Mouse (Mus musculus) intestine, embryonic 14.5 days (tissue): Measurements from ENCODE around the gene Spast. TPM values are rescaled to one million over a fixed set of nuclear protein-coding genes. Genes with fewer than 3 reads are reported as not detected.

Source experiments
- ATAC-seq: fragments of 200-750 bp; cut with Nextera tagmentation; replicated peaks from 2 replicates; pipeline ENCODE4 v1.8.0; 2017; ENCODE audit warnings: low read depth, moderate number of reproducible peaks, moderate TSS enrichment, moderate library complexity; ENCODE audit not compliant: low FRiP score, low TSS enrichment
- DNase-seq: peaks from one replicate; pipeline ENCODE4 v3.0.0-alpha.2; 2018; ENCODE audit warnings: low spot score
- H3K27ac ChIP-seq: fragments of 300-500 bp; sonication (generic); 2 replicates; pipeline ENCODE4 v1.5.1; 2014; ENCODE audit warnings: low read depth, mild to moderate bottlenecking, control low read depth
- H3K27me3 ChIP-seq: fragments of 300-500 bp; sonication (generic); replicated peaks from 2 replicates; pipeline ENCODE4 v1.6.1; 2014; ENCODE audit warnings: low read length, control low read depth; ENCODE audit not compliant: control insufficient read depth, insufficient read depth
- H3K36me3 ChIP-seq: fragments of 300-500 bp; sonication (generic); 2 replicates; pipeline ENCODE4 v1.6.1; 2014; ENCODE audit warnings: low read length, control low read depth; ENCODE audit not compliant: control insufficient read depth, insufficient read depth
- H3K4me1 ChIP-seq: fragments of 300-500 bp; sonication (generic); replicated peaks from 2 replicates; pipeline ENCODE4 v1.6.1; 2014; ENCODE audit warnings: low read length, control low read depth, mixed read lengths; ENCODE audit not compliant: control insufficient read depth, insufficient read depth
- H3K4me2 ChIP-seq: fragments of 300-500 bp; sonication (generic); 2 replicates; pipeline ENCODE4 v1.6.1; 2014; ENCODE audit warnings: low read length
- H3K4me3 ChIP-seq: fragments of 300-500 bp; sonication (generic); 2 replicates; pipeline ENCODE4 v1.5.1; 2014; ENCODE audit warnings: low read depth, low read length, control low read depth, mixed read lengths
- H3K9ac ChIP-seq: fragments of 300-500 bp; sonication (generic); 2 replicates; pipeline ENCODE4 v1.6.1; 2014; ENCODE audit warnings: mild to moderate bottlenecking, low read length
- H3K9me3 ChIP-seq: fragments of 300-500 bp; sonication (generic); 2 replicates; pipeline ENCODE4 v1.6.1; 2016; ENCODE audit warnings: low read length, control low read depth; ENCODE audit not compliant: control insufficient read depth
- WGBS: fragments of 180-500 bp; shearing (Covaris S2); extraction: QIAGEN DNeasy Blood & Tissue Kit; methylation state at CpG from one replicate; pipeline ENCODE4 v1.1.7; 2014; 5-methylcytosine and 5-hydroxymethylcytosine counted together
- polyA plus RNA-seq: library from polyadenylated mRNA; unstranded; fragments of >200 nt; fragmentation: Nextera tagmentation; extraction: Ambion mirVana; gene quantifications from 2 replicates; pipeline ENCODE4 v1.2.1, GENCODE M21; 2014

Gene Spast
- polyA plus RNA-seq, 1 experiment from 2014 or later = 17.3 TPM

DNA sequence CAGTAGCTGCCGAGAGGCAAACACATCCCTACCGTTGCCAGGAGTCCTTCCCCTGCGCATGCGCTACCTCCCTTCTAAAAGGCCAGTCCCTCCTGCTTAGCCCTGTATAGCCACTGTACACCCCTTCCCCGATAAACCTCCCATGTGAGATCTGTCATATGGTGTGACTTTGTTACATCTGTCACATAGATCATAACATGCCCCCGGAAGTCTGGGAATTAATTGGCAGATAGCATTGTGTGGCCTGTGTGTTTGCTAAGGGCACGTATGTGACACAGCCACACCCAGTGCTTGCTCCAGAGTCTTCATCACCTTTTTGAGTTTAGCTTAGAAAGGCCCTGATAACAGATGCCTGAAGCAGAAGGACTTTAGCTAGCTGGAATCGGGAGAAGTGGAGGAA is 91.3 kb downstream of the Spast start:
- Histone ChIP-seq H3K4me1 (no peaks in the 10 kb centered on the region), H3K27ac (no peak overlapping the region), H3K9me3 (no peaks in the 10 kb centered on the region), H3K36me3 (peaks cover 24% of the 10 kb centered on the region), H3K27me3 (no peaks in the 10 kb centered on the region), H3K4me3 (no peak overlapping the region), H3K4me2 (no peak overlapping the region), H3K9ac (no peak overlapping the region)
- ATAC-seq (no peak), DNase-seq (no peak)
- WGBS = 80% methylated on average over 8 of the region's 8 CpGs

GRCm38 (mm10) chr17:74431481-74431880 is 92.7 kb downstream of the Spast start:
- no peak overlapping the region for H3K4me2 ChIP-seq
- no peaks in the 10 kb centered on the region for H3K9me3 ChIP-seq
- H3K4me1 ChIP-seq = no peaks in the 10 kb centered on the region
- H3K4me3 ChIP-seq = no peak overlapping the region
- no peak for ATAC-seq
- H3K36me3 ChIP-seq = peaks cover 12% of the 10 kb centered on the region
- 74% methylated on average over 13 of the region's 13 CpGs for WGBS
- no peaks in the 10 kb centered on the region for H3K27me3 ChIP-seq
- no peak for DNase-seq
- no peak overlapping the region for H3K27ac ChIP-seq
- no peak overlapping the region for H3K9ac ChIP-seq

DNA sequence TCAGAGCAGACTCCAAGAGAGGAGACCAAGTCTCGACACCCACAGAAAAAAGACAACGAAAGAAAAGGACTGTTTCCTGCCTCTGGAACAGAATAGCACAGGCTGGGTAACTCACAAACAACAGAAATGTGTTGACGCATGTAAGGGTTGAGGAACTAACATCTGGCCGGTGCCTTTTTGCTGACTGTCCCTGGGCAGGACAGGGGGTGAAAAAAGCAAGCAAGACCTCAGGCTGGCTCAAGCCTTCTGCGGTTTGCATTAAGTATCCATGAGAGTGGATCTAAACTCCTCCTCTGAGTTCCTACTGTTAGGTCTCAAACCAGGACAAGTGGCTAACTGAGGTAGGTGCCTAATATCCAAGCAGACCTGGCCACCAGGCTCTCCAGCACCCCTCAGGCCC is 93.8 kb downstream of the Spast start:
- DNase-seq (no peak), ATAC-seq (no peak)
- no peak overlapping the region for H3K4me3 ChIP-seq
- no peak overlapping the region for H3K4me2 ChIP-seq
- no peak overlapping the region for H3K27ac ChIP-seq
- WGBS = 90% methylated on average over 5 of the region's 5 CpGs
- 0 out of 2 replicates have a peak, but pooled peaks cover 2% of the 10 kb centered on the region for H3K36me3 ChIP-seq
- H3K9me3 ChIP-seq = no peaks in the 10 kb centered on the region
- H3K4me1 ChIP-seq = no peaks in the 10 kb centered on the region
- no peak overlapping the region for H3K9ac ChIP-seq
- no peaks in the 10 kb centered on the region for H3K27me3 ChIP-seq

- H3K9me3 ChIP-seq = no peaks in the 10 kb centered on the region
- no peak for DNase-seq
- no peak overlapping the region for H3K4me3 ChIP-seq
- no peak overlapping the region for H3K9ac ChIP-seq
- no peak overlapping the region for H3K4me2 ChIP-seq
- ATAC-seq = peak; percentile 80
- no peaks in the 10 kb centered on the region for H3K4me1 ChIP-seq
- H3K27ac ChIP-seq = no peak overlapping the region
- no peaks in the 10 kb centered on the region for H3K27me3 ChIP-seq
- 71% methylated on average over 9 of the region's 9 CpGs for WGBS
- no peaks in the 10 kb centered on the region for H3K36me3 ChIP-seq
Observed at GRCm38 (mm10) chr17:74437762-74438161, 99.0 kb downstream of the Spast start.

DNA sequence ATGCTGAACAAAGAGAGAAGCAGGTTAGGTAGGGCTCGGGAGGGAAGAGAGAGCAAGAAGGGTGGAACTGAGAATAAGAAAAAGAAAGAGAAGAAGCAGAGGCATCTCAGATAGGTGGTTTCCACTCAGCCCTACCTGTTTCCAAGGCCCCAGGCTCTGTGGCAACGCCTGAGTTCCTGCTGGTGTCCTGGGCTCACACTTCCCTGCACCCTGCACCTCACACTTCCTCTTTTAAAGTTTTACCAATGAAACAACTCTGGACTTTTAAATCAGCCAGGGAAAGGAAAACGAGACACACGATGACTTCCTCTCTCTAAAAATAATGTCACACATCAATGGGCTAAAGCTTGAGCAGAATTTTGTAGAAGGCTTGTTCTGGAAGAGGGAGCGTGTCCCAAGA is 101.7 kb downstream of the Spast start:
- no peak overlapping the region for H3K27ac ChIP-seq
- no peak for ATAC-seq
- 76% methylated on average over 5 of the region's 5 CpGs for WGBS

More for the DNA sequence above, 101.7 kb downstream of the Spast start:
- no peaks in the 10 kb centered on the region for H3K4me1 ChIP-seq
- no peaks in the 10 kb centered on the region for H3K27me3 ChIP-seq
- no peak for DNase-seq
- H3K36me3 ChIP-seq = no peaks in the 10 kb centered on the region
- H3K9me3 ChIP-seq = no peaks in the 10 kb centered on the region
- no peak overlapping the region for H3K4me3 ChIP-seq
- no peak overlapping the region for H3K9ac ChIP-seq
- H3K4me2 ChIP-seq = no peak overlapping the region

Other genes starting within 250 kb of the Spast start
- gene Memo1, start 43.5 kb upstream of the Spast start, polyA plus RNA-seq = 86.7 and 92.9 TPM in 2 replicates
- gene Dpy30, start 15.0 kb upstream of the Spast start, polyA plus RNA-seq = 239 and 242 TPM in 2 replicates
- gene Slc30a6, start 56.6 kb downstream of the Spast start, polyA plus RNA-seq = 37.4 and 39.4 TPM in 2 replicates
- 6.3 and 7.7 TPM in 2 replicates for gene Nlrc4, start 120.2 kb downstream of the Spast start, polyA plus RNA-seq
- gene Yipf4, start 150.5 kb downstream of the Spast start, polyA plus RNA-seq = 60.1 and 63.8 TPM in 2 replicates
- gene Birc6, start 189.3 kb downstream of the Spast start, polyA plus RNA-seq = 105 and 109 TPM in 2 replicates